Mouse (Mus musculus): ENCODE measurements around the gene Pth1r.

DNA sequence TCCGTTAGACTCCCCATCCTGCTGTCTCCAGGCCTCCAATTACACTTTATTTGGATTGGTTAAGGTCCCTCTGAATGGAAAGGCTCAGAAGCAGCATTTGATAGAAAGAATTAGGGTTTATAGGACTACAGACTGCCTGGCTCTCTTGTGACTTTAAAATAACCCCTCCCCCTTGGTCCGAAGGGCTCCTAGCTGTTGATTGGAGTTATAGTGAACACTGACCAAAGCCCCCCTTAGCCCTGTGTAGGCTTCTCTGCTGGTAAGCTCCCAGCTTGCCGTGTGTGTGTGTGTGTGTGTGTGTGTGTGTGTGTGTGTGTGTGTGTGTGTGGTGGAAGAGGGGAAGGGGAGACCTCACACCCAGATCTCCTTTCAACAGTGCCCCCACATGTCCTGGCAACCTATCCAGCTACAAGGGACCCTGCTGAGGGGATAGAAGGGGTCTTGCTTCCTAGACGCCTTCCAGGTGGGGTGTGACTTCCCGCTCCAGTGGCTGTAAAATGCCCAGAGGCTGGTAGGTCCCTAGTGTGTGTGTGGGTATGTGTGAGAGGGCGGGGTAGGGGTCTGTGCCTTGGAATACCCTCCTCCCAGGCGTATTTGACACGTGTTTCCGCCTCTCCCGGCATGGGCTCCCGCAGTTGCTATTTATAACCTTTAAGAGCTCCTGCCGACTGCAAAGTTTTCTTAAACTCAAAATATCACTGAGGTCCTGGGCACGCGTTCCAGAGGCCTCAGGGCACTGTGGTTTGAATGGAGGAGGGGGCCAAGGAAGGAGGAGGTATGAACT, 3.7 kb upstream of the Pth1r start:
- TF ChIP-seq POLR2A (IDR thresholded peaks at IDR 0.05; ENCODE audit: control insufficient read depth in 1 of 2, insufficient read depth in 1 of 2, low read depth in 1 of 2, low read length in 2 of 2, poor library complexity in 1 of 2) (no peak), HCFC1 (IDR thresholded peaks at IDR 0.05; ENCODE audit: low read depth, low read length) (no peak), E2F4 (IDR thresholded peaks at IDR 0.05; ENCODE audit: borderline replicate concordance, low read depth, low read length) (no peak)
